Mouse (Mus musculus): ENCODE results near the gene Cadps2. TPM values are rescaled to one million over a fixed set of nuclear protein-coding genes. Genes with fewer than 3 reads are reported as not detected.

Gene Cadps2
- polyA plus RNA-seq (2014; fragmentation: Nextera tagmentation; extraction: Ambion mirVana), result 5.7 and 9.1 TPM in 2 replicates

- no peaks in the 10 kb centered on the region for H3K4me1 ChIP-seq (ENCODE audit: control insufficient read depth, insufficient read depth, low read length)
- peak; percentile 86 for ATAC-seq (ENCODE audit: low FRiP score, low TSS enrichment)
- WGBS, result under 1% methylated on average over 86 of the region's 114 CpGs
- H3K4me3 ChIP-seq (ENCODE audit: low read length), result peak within 1 kb of the TSS; percentile 74
- no peaks in the 10 kb centered on the region for H3K36me3 ChIP-seq (ENCODE audit: control insufficient read depth, insufficient read depth, low read length)
- peaks cover 12% of the 10 kb centered on the region for H3K27me3 ChIP-seq (ENCODE audit: control insufficient read depth, insufficient read depth, low read length)
- peak within 1 kb of the TSS; percentile 69 for H3K9ac ChIP-seq (ENCODE audit: low read depth, low read length)
- no peaks in the 10 kb centered on the region for H3K9me3 ChIP-seq (ENCODE audit: control insufficient read depth, low read length)
- H3K27ac ChIP-seq (ENCODE audit: low read depth, low read length), result no peak within 1 kb of the TSS
- peak within 1 kb of the TSS; percentile 83 for H3K4me2 ChIP-seq (replicated peaks; ENCODE audit: low read depth, low read length)
Measured at GRCm38 (mm10) chr6:23839009-23839811, at the start of gene Cadps2. Gene Cadps2, minus strand, starts transcription at chr6:23839421.

GRCm38 (mm10) chr6:23886418-23886817 is 47.2 kb upstream of the Cadps2 start:
- no peaks in the 10 kb centered on the region for H3K9me3 ChIP-seq (ENCODE audit: control insufficient read depth, low read length)
- WGBS, result 4% methylated on average over 6 of the region's 6 CpGs
- H3K27me3 ChIP-seq (ENCODE audit: control insufficient read depth, insufficient read depth, low read length), result no peaks in the 10 kb centered on the region
- H3K4me2 ChIP-seq (replicated peaks; ENCODE audit: low read depth, low read length), result no peak overlapping the region
- no peak overlapping the region for H3K4me3 ChIP-seq (ENCODE audit: low read length)
- no peak overlapping the region for H3K27ac ChIP-seq (ENCODE audit: low read depth, low read length)
- H3K36me3 ChIP-seq (ENCODE audit: control insufficient read depth, insufficient read depth, low read length), result no peaks in the 10 kb centered on the region
- ATAC-seq (ENCODE audit: low FRiP score, low TSS enrichment), result peak; percentile 79
- no peak overlapping the region for H3K9ac ChIP-seq (ENCODE audit: low read depth, low read length)
- H3K4me1 ChIP-seq (ENCODE audit: control insufficient read depth, insufficient read depth, low read length), result no peaks in the 10 kb centered on the region

GRCm38 (mm10) chr6:23876765-23877408 is 37.7 kb upstream of the Cadps2 start:
- Histone ChIP-seq H3K27me3 (ENCODE audit: control insufficient read depth, insufficient read depth, low read length) (no peaks in the 10 kb centered on the region), H3K9me3 (ENCODE audit: control insufficient read depth, low read length) (no peaks in the 10 kb centered on the region), H3K4me3 (ENCODE audit: low read length) (no peak overlapping the region), H3K4me2 (replicated peaks; ENCODE audit: low read depth, low read length) (no peak overlapping the region), H3K4me1 (ENCODE audit: control insufficient read depth, insufficient read depth, low read length) (no peaks in the 10 kb centered on the region), H3K36me3 (ENCODE audit: control insufficient read depth, insufficient read depth, low read length) (no peaks in the 10 kb centered on the region), H3K27ac (ENCODE audit: low read depth, low read length) (no peak overlapping the region), H3K9ac (ENCODE audit: low read depth, low read length) (no peak overlapping the region)
- WGBS, result 79% methylated on average over 4 of the region's 4 CpGs
- no peak for ATAC-seq (ENCODE audit: low FRiP score, low TSS enrichment)

DNA sequence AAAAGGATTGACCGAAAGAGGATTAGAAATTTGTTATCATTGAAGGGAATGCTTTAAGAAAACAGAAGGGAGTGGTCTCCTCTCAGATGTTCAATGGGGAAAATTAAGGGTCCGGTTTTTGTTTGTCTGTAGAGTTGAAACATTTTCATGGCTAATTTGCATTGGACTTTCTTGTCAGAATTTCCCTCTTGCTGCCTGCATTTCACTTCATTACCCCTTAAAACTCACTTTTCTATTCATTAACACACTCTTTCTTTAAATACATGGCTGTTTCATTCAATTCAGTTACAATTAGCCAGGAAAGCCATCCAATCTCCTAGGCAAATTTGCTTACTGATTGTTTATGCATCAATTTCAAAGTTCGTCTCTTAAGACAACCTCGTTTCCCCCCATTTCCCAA is 37.1 kb upstream of the Cadps2 start:
- no peak overlapping the region for H3K27ac ChIP-seq (ENCODE audit: low read depth, low read length)
- no peak overlapping the region for H3K4me3 ChIP-seq (ENCODE audit: low read length)
- H3K27me3 ChIP-seq (ENCODE audit: control insufficient read depth, insufficient read depth, low read length), result no peaks in the 10 kb centered on the region
- no peaks in the 10 kb centered on the region for H3K36me3 ChIP-seq (ENCODE audit: control insufficient read depth, insufficient read depth, low read length)
- no peak overlapping the region for H3K9ac ChIP-seq (ENCODE audit: low read depth, low read length)
- ATAC-seq (ENCODE audit: low FRiP score, low TSS enrichment), result no peak
- H3K4me1 ChIP-seq (ENCODE audit: control insufficient read depth, insufficient read depth, low read length), result no peaks in the 10 kb centered on the region
- no peak overlapping the region for H3K4me2 ChIP-seq (replicated peaks; ENCODE audit: low read depth, low read length)
- 82% methylated on average over 4 of the region's 4 CpGs for WGBS
- no peaks in the 10 kb centered on the region for H3K9me3 ChIP-seq (ENCODE audit: control insufficient read depth, low read length)

GRCm38 (mm10) chr6:23873812-23874211 is 34.6 kb upstream of the Cadps2 start:
- Histone ChIP-seq H3K9ac (ENCODE audit: low read depth, low read length) (no peak overlapping the region), H3K27ac (ENCODE audit: low read depth, low read length) (no peak overlapping the region), H3K4me2 (replicated peaks; ENCODE audit: low read depth, low read length) (no peak overlapping the region), H3K36me3 (ENCODE audit: control insufficient read depth, insufficient read depth, low read length) (no peaks in the 10 kb centered on the region), H3K9me3 (ENCODE audit: control insufficient read depth, low read length) (no peaks in the 10 kb centered on the region), H3K27me3 (ENCODE audit: control insufficient read depth, insufficient read depth, low read length) (no peaks in the 10 kb centered on the region), H3K4me3 (ENCODE audit: low read length) (no peak overlapping the region), H3K4me1 (ENCODE audit: control insufficient read depth, insufficient read depth, low read length) (no peaks in the 10 kb centered on the region)
- ATAC-seq (ENCODE audit: low FRiP score, low TSS enrichment), result no peak
- 86% methylated on average over 4 of the region's 4 CpGs for WGBS

DNA sequence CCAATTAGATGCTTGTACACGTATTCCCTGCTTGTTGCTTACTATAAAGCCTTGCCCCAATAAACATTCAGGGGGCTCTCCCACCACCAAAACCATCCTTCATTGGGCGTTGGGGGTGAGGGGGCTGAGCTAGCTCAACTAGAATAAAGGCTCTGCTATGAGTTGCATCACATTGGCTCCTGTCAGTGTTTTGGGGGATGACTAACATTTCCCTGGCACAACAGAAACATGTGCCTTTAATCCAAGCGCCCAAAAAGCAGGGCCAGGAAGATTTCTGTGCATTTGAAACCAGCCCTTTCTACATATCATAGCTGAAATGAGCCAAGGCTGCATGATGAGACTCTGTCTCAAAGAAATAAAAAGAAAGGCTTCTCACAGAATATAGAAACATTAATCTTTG is 34.0 kb upstream of the Cadps2 start:
- Histone ChIP-seq H3K9me3 (ENCODE audit: control insufficient read depth, low read length) (no peaks in the 10 kb centered on the region), H3K9ac (ENCODE audit: low read depth, low read length) (no peak overlapping the region), H3K27ac (ENCODE audit: low read depth, low read length) (no peak overlapping the region), H3K4me1 (ENCODE audit: control insufficient read depth, insufficient read depth, low read length) (no peaks in the 10 kb centered on the region), H3K4me3 (ENCODE audit: low read length) (no peak overlapping the region), H3K36me3 (ENCODE audit: control insufficient read depth, insufficient read depth, low read length) (no peaks in the 10 kb centered on the region), H3K4me2 (replicated peaks; ENCODE audit: low read depth, low read length) (no peak overlapping the region), H3K27me3 (ENCODE audit: control insufficient read depth, insufficient read depth, low read length) (no peaks in the 10 kb centered on the region)
- WGBS, result 83% methylated on average over 3 of the region's 3 CpGs
- ATAC-seq (ENCODE audit: low FRiP score, low TSS enrichment), result no peak

DNA sequence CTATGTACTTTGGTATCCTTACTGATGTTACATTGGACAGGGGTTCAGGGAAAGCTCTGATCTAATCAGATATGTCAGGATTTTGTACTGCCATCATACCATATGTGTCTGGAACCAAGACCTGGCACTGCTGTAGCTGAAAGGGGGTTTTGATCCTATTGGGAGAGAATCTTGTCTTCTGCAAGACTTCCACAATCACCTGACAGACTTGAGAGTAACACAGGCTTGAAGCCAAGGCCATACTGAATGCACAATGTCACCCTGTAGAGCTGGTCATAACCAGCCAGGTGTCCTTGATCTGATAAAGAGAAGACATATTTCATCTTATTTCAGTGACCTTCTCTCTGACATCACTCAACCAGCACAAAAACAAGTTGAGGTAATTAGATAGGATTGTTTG is 30.8 kb upstream of the Cadps2 start:
- Histone ChIP-seq H3K9me3 (ENCODE audit: control insufficient read depth, low read length) (no peaks in the 10 kb centered on the region), H3K27me3 (ENCODE audit: control insufficient read depth, insufficient read depth, low read length) (no peaks in the 10 kb centered on the region), H3K4me3 (ENCODE audit: low read length) (no peak overlapping the region), H3K9ac (ENCODE audit: low read depth, low read length) (no peak overlapping the region), H3K36me3 (ENCODE audit: control insufficient read depth, insufficient read depth, low read length) (no peaks in the 10 kb centered on the region), H3K4me2 (replicated peaks; ENCODE audit: low read depth, low read length) (no peak overlapping the region), H3K27ac (ENCODE audit: low read depth, low read length) (no peak overlapping the region), H3K4me1 (ENCODE audit: control insufficient read depth, insufficient read depth, low read length) (no peaks in the 10 kb centered on the region)
- no peak for ATAC-seq (ENCODE audit: low FRiP score, low TSS enrichment)

DNA sequence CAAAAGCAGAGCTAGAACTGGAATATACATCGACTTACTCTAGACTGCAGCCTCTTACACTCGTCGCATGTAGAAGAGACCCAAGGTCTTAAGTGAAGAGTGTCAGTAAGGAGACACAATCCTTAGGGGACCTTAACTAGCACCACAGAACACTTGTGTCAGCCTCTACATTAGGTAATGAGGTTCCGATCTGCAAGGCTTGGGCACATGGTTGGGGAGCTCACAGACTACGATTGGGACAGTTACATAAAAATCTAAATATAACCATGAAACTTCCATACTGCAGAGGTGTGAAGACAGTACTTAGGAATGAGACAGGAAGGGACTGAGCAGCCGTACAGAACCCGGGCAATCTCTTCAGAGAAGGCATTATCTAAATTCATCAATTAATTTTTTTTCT is 27.1 kb upstream of the Cadps2 start:
- Histone ChIP-seq H3K36me3 (ENCODE audit: control insufficient read depth, insufficient read depth, low read length) (no peaks in the 10 kb centered on the region), H3K27me3 (ENCODE audit: control insufficient read depth, insufficient read depth, low read length) (no peaks in the 10 kb centered on the region), H3K4me2 (replicated peaks; ENCODE audit: low read depth, low read length) (no peak overlapping the region), H3K27ac (ENCODE audit: low read depth, low read length) (no peak overlapping the region), H3K9me3 (ENCODE audit: control insufficient read depth, low read length) (no peaks in the 10 kb centered on the region), H3K9ac (ENCODE audit: low read depth, low read length) (no peak overlapping the region), H3K4me3 (ENCODE audit: low read length) (no peak overlapping the region), H3K4me1 (ENCODE audit: control insufficient read depth, insufficient read depth, low read length) (no peaks in the 10 kb centered on the region)
- WGBS, result 92% methylated on average over 7 of the region's 7 CpGs
- ATAC-seq (ENCODE audit: low FRiP score, low TSS enrichment), result no peak

DNA sequence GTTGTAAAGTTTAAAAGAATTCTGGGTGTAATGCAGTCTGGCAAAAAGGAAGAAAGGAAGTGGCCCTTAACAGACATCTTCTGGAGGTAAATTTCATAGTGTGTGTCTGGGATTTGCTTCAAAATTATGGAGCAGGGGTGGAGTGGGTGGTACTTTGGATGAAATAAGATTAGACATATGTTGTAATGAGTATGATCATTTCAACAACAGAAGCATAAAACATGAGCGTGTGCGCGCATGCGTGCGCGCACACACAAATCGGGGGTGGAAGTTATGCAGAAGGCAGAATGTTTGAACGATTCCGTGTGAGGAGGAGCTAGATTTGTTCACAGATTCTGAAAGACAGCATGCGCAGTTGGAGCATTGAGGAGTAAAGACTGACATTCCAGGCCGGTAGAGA is 14.2 kb upstream of the Cadps2 start:
- no peak overlapping the region for H3K27ac ChIP-seq (ENCODE audit: low read depth, low read length)
- 93% methylated on average over 11 of the region's 11 CpGs for WGBS
- no peak for ATAC-seq (ENCODE audit: low FRiP score, low TSS enrichment)

More for the DNA sequence above, 14.2 kb upstream of the Cadps2 start:
- H3K4me3 ChIP-seq (ENCODE audit: low read length), result no peak overlapping the region
- H3K9me3 ChIP-seq (ENCODE audit: control insufficient read depth, low read length), result no peaks in the 10 kb centered on the region
- H3K36me3 ChIP-seq (ENCODE audit: control insufficient read depth, insufficient read depth, low read length), result no peaks in the 10 kb centered on the region
- H3K9ac ChIP-seq (ENCODE audit: low read depth, low read length), result no peak overlapping the region
- no peaks in the 10 kb centered on the region for H3K4me1 ChIP-seq (ENCODE audit: control insufficient read depth, insufficient read depth, low read length)
- no peak overlapping the region for H3K4me2 ChIP-seq (replicated peaks; ENCODE audit: low read depth, low read length)
- no peaks in the 10 kb centered on the region for H3K27me3 ChIP-seq (ENCODE audit: control insufficient read depth, insufficient read depth, low read length)
